Mouse (Mus musculus) small intestine, adult 10 weeks (tissue): ENCODE results near the gene Phyhipl. TPM values are rescaled to one million over a fixed set of nuclear protein-coding genes. Genes with fewer than 3 reads are reported as not detected.

ENCODE experiments used
- polyA plus RNA-seq: library from polyadenylated mRNA; stranded (reverse); fragments of 350-450 nt; fragmentation: Illumina TruSeq; extraction: RNeasy Lipid Tissue Mini Kit (QIAGEN cat#74804); gene quantifications from one replicate; pipeline ENCODE4 v1.2.3, GENCODE M21; 2014; ENCODE audit warnings: low replicate concordance

Gene Phyhipl
- polyA plus RNA-seq: 0.33 TPM

GRCm38 (mm10) chr10:70655828-70656227 lies at the start of gene Phyhipl:
TSS of gene Phyhipl (minus strand) at chr10:70655965.

Other genes with a start within 250 kb of the Phyhipl start
- 4.0 TPM for gene Fam13c, start 215.5 kb downstream of the Phyhipl start, polyA plus RNA-seq